Mouse (Mus musculus): Measurements from ENCODE around the gene Pate4.

- TF ChIP-seq CTCF (IDR thresholded peaks at IDR 0.05; ENCODE audit: low read depth, low read length) (no peak), POLR2A (IDR thresholded peaks at IDR 0.05; ENCODE audit: extremely low read depth, insufficient read depth, low read length) (no peak)
Observed at GRCm38 (mm10) chr9:35570663-35571062, 41.1 kb downstream of the Pate4 start.

All from liver, adult 2 months (tissue).